Mouse (Mus musculus): ENCODE results near the gene Fgfr2.

Gene Fgfr2

GRCm38 (mm10) chr7:132891561-132892310 lies 231.4 kb downstream of the Fgfr2 start:
- DNase-seq (ENCODE audit: low read depth in 1 of 2, low spot score in 2 of 2), result no peak

- DNase-seq (ENCODE audit: low read depth in 1 of 2, low spot score in 2 of 2), result no peak
Measured at GRCm38 (mm10) chr7:132890201-132890600, 232.9 kb downstream of the Fgfr2 start.

- DNase-seq (ENCODE audit: low read depth in 1 of 2, low spot score in 2 of 2), result no peak
Measured at GRCm38 (mm10) chr7:132889691-132890090, 233.5 kb downstream of the Fgfr2 start.

GRCm38 (mm10) chr7:132888518-132889249 lies 234.5 kb downstream of the Fgfr2 start:
- no peak for DNase-seq (ENCODE audit: low read depth in 1 of 2, low spot score in 2 of 2)

GRCm38 (mm10) chr7:132888052-132888451 lies 235.1 kb downstream of the Fgfr2 start:
- no peak for DNase-seq (ENCODE audit: low read depth in 1 of 2, low spot score in 2 of 2)

GRCm38 (mm10) chr7:132887019-132887804 lies 235.9 kb downstream of the Fgfr2 start:
- no peak for DNase-seq (ENCODE audit: low read depth in 1 of 2, low spot score in 2 of 2)

GRCm38 (mm10) chr7:132884031-132884430 lies 239.1 kb downstream of the Fgfr2 start:
- no peak for DNase-seq (ENCODE audit: low read depth in 1 of 2, low spot score in 2 of 2)

GRCm38 (mm10) chr7:132882343-132882742 lies 240.8 kb downstream of the Fgfr2 start:
- DNase-seq (ENCODE audit: low read depth in 1 of 2, low spot score in 2 of 2), result no peak

- no peak for DNase-seq (ENCODE audit: low read depth in 1 of 2, low spot score in 2 of 2)
Measured at GRCm38 (mm10) chr7:132880276-132880675, 242.9 kb downstream of the Fgfr2 start.

- no peak for DNase-seq (ENCODE audit: low read depth in 1 of 2, low spot score in 2 of 2)
Measured at GRCm38 (mm10) chr7:132875391-132876086, 247.6 kb downstream of the Fgfr2 start.

GRCm38 (mm10) chr7:132873043-132873442 lies 250.1 kb downstream of the Fgfr2 start:
- no peak for DNase-seq (ENCODE audit: low read depth in 1 of 2, low spot score in 2 of 2)

GRCm38 (mm10) chr7:132866316-132866715 lies 256.8 kb downstream of the Fgfr2 start:
- no peak for DNase-seq (ENCODE audit: low read depth in 1 of 2, low spot score in 2 of 2)

GRCm38 (mm10) chr7:132859042-132859958 lies 263.9 kb downstream of the Fgfr2 start, which contains the start of gene Abraxas2:
Gene Abraxas2, plus strand, starts transcription at chr7:132859225.
- peak; percentile 73 to 85 for DNase-seq (ENCODE audit: low read depth in 1 of 2, low spot score in 2 of 2)

GRCm38 (mm10) chr7:132858043-132858608 lies 265.0 kb downstream of the Fgfr2 start:
- DNase-seq (ENCODE audit: low read depth in 1 of 2, low spot score in 2 of 2), result no peak

GRCm38 (mm10) chr7:132856083-132856482 lies 267.1 kb downstream of the Fgfr2 start:
- no peak for DNase-seq (ENCODE audit: low read depth in 1 of 2, low spot score in 2 of 2)

- no peak for DNase-seq (ENCODE audit: low read depth in 1 of 2, low spot score in 2 of 2)
Measured at GRCm38 (mm10) chr7:132853946-132854345, 269.2 kb downstream of the Fgfr2 start.

- no peak for DNase-seq (ENCODE audit: low read depth in 1 of 2, low spot score in 2 of 2)
Measured at GRCm38 (mm10) chr7:132853361-132853760, 269.8 kb downstream of the Fgfr2 start.

GRCm38 (mm10) chr7:132852173-132852844 lies 270.8 kb downstream of the Fgfr2 start, which contains the start of gene Eef1akmt2:
Gene Eef1akmt2, minus strand, starts transcription at chr7:132852673.
- peak; percentile 56 to 71 for DNase-seq (ENCODE audit: low read depth in 1 of 2, low spot score in 2 of 2)

- DNase-seq (ENCODE audit: low read depth in 1 of 2, low spot score in 2 of 2), result no peak
Measured at GRCm38 (mm10) chr7:132843152-132843551, 280.0 kb downstream of the Fgfr2 start.

All from monocyte, adult 2 months (primary cell).